Mouse (Mus musculus) ovary, postnatal 10 days (tissue): ENCODE measurements around the gene Parn.

Source experiments
- DNase-seq: peaks from one replicate; pipeline ENCODE4 v3.0.0; 2022; ENCODE audit warnings: low spot score

Gene Parn

DNA sequence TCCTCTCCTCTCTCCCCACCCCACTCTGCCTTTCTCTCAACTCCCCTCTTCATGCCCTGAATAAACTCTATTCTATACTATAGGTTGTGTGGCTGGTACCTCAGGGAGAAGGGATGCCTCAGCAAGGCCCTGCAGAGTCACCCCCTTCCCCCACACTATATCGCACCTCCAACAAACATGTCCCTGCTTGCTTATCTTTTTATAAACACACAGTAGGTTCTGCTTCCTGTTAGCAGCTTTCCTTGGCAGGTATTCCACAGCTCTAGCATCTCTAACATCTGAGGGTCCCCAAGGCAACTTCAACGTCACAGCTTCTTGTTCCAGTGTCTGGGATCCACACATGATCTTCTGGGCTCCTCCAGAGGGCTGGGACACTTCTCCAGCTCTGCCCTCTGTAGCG, 117.3 kb downstream of the Parn start:
- DNase-seq: no peak

DNA sequence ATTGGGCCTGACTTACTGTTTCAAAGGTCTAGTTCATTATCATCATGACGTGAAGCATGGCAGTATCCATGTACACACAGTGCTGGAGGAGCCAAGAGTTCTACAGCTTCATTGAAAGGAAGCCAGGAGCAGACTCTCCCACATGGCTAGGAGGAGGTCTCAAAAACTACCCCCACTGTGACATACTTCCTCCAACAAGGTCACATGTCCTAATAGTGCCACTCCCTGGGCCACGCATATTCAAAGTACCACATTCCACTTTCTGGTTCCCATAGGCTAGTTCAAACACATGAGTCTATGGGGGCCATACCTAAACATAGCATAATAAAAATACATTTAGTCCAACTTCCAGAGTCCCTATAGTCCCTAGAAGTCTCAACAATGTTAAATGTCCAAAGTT, 118.0 kb downstream of the Parn start:
- DNase-seq: no peak

DNA sequence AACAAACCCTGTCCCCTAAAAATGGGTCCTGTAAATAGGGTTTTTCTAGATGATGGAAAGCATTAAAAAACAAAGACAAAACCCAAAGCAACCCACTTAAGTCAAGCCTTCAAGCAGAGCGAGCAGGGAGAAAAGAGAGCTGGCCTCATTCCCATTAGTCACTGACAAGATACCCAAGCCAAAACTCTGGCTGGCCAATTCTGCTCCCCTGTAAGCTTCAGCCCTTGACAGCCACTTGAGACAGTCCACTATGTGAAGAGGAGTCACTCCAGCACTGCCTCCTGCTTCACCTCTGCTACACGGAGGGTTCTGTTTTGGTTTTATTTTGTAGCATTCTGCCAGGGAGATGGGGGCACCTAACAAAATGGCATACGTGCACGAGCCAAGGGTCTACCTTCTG, 126.2 kb downstream of the Parn start:
- DNase-seq: no peak

DNA sequence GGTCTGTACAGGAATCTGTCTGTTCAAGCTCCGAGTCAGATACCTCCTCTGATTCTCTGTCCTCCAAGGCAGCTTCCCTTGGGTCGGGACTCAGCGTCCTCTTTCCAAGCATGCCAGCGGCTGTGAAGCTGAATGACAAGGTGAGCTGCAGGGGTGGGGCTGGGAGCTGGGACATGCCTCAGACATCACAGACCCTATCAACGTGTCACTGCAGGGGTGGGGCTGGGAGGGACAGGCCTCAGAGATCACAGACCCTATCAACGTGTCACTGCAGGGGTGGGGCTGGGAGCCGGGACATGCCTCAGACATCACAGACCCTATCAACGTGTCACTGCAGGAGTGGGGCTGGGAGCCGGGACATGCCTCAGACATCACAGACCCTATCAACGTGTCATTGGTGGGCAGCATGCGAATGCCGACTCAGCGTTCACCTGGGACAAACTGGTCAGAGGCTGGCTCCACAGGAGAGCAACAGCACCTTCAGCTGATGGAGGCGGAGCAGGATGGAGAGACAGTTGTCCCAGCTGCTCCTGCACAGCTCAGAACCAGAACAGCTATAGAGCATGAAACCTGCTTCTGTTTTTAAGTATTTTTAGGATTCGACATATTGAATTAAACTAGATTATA, 126.7 kb downstream of the Parn start:
- no peak for DNase-seq

DNA sequence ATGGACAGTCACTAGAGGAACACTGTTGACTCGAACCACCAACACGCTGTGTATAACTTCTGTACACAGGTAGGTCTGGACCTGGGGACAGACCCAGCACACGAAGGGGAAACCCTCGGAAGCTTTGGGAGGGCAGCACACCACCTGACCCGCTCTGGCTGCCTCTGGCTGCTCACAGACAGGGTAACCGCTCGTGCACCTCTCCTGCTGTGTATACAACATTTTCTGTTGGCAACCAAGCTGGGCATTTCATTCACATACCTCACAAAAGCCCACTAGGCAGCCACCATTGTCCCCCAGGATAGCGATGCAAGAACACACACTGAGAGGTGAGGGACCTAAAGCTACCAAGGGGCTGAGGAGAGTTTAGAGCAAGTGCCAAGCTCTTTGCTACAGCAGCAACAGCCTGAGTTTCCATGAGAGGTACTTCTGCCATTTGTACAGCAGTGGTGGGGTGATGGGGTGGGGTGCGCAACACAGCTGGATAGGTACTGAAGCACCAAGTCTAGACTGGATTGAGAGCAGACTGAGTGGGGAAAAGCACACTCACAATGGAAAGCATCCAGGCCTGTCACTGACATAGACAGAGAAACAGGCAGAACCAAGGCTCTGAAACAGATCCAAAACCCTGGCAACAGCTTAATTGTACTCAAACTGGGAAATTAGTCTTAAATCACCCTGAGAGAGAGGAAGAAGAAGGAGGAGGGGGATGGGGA, 128.9 kb downstream of the Parn start:
- DNase-seq: no peak

DNA sequence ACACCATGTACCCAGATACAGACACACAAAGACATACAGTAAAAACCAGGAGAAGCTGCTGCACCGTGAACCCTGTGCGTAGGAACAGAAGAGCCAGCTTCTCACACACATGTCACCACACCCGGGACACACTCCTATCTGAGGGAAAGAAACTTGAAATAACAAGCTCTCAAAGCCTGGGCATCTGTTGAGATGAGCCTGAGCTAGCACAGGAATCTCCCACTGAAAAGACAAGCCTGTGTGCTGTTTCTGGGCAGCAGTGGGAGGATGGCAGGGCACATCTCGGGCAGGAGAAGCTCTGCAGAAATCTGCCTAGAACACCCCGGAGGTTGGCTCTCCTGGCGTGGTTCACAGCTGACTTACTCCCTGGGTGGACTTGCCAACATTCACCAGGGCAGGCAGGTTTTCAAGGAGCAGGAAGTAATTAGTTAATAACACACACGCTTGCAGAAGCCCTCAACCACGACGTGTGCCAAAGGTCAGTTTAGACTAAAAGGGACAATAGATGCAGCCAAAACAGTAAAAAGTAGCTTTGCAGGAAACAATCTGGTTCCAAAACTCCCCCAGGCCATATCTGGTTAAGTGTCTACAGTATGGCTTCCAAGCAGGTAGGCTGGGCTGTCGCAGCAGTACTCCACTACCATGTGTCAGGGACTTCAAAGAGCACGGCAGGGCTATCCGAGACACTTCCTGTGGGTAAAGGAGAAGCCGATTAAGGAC, 129.6 kb downstream of the Parn start:
- DNase-seq: no peak

DNA sequence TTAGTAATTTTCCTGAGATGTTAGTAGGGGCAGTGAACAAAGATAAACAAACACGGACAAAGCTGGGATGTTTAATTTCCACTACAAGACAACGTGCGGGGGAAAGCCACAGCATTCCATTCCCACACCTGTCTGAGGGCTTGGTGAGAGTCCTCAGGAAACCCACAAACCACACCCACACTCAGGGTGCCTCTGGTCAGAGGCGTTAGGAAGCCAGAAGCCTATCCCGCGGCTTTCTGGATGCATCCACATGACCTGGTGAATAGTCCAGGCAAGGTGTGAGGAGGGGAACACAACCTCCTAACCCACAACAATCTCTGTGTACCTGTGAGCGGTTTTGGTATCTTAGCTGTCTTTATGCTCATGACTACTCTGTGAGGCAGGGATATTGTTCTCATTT, 131.6 kb downstream of the Parn start:
- DNase-seq: no peak

DNA sequence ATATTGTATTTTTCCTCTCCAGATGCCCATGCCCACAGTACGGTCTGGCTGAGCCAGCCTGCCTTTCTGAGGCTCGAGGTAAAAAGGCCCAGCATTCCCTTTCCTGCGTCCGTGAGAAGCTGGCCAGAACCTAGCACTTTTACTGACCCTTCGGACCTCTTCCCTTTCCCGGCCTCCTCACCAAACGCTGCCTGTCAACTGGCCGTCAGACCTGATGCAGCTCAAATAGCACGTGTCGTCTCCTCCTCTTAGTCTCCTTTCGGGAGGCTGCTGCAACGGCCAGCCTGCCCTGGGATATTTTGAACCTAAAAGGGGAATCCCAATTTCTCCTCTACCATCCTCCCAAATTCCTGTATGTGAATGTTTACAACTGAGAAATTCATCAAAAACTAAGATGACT, 132.1 kb downstream of the Parn start:
- no peak for DNase-seq

DNA sequence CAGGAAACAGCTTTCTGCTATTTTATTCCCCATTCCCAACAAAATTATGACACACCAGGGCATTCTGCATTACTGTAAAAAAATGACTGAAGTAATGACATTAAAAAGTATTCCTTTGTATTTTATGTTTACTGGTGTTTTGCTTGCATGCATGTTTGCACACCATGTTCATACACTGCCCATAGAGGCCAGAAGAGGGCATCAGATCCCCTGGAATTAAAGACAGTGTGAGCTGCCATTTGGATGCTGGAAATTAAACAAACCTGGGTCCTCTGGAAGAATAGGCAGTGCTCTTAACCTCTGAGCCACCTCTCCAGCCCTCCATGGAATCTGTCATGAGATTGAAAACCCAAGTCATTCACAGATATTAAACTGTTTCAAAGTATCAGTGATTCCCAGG, 135.1 kb downstream of the Parn start:
- no peak for DNase-seq

DNA sequence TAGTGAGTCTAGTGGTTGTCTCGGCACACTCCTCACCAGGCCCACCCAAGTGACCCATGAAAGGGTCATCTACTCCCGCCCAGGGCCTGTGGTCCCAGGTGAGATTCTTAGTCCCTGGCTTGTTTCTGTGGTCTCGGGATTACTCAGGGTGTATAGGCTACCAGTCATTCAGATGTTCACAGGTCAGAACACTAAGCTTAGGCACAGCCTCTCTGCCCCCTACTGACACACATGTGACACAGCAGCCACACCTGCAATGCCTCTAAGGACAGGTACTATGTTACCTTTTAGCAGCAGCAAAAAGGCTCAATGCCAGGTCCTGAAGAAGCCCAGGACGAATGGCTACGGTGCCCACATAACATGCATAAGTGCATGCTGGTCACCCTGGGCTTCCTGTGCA, 136.7 kb downstream of the Parn start:
- DNase-seq: no peak

DNA sequence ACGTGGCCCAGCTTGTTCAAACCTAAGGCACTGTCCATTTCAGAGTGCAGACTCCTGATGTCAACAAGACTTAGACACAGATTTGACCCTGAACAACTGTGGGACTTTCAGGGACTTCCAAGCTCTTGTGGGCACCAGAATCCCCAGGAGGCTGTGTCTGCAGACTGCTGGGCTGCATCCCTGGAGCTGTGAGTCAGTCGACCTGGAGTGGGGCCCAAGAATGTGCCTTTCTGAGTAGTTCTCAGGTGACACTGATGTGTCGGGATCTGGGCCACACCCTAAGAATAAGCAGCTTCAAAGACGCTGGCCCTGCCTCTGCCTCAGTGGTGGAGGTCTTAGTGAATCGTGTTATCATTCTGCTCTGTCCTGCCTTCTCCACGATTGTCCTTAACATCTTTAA, 146.6 kb downstream of the Parn start:
- no peak for DNase-seq

DNA sequence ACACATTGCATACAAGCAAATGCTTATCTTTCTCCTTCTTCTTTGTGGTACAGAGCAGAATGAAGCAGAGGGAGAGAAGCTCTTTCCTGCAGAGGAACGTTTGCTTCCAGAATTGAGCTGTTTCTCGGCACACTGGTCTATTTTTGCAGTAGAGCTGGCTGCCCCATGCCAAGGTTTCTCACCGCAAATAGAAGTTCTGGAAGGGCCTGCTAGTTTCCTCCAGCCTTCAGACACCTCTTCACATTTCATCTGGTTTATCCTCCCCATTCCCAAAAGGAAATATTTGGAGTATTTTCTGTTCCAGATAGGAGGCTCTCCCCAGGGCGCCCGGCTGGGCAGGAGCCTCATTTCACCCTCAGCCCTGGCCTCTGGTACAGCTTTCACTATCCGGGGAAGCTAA, 147.7 kb downstream of the Parn start:
- no peak for DNase-seq

DNA sequence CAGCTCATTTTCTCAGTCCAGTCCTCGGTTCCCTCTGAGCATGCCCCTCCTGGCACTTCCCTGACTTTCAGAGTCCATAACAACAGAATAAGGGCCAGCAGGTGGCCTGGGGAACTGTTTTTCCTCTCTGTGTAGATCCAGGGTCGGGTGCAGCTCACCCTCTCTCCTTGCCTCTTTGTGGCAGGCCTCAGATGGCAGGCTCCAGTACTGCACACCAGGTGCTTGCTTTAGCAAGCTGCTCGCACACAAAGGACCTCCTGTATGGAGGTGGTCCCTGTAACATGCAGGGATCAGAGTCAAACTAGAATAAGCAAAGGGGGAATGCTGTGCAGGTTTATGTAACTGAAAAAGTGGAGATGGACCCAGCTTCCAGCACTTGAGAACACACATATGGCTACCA, 151.8 kb downstream of the Parn start:
- DNase-seq: no peak

DNA sequence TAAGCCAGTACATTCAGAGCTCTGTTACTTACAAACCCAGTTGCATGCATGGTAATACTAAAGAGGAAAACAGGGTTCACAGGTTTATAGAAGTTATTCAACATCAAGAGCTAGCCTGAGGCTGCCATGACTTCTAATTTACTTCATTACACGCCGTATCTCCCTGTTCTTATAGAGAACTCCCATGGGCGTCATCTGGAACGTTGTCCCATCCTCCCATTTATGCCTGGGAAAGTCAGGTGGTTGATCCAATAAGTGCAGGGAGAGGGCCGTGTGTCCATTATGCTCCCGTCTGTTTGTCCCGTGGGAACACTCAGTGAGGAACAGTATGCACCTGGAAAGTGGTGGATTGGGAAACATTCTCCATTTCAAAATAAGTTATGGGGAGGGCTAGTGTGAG, 152.4 kb downstream of the Parn start:
- no peak for DNase-seq

DNA sequence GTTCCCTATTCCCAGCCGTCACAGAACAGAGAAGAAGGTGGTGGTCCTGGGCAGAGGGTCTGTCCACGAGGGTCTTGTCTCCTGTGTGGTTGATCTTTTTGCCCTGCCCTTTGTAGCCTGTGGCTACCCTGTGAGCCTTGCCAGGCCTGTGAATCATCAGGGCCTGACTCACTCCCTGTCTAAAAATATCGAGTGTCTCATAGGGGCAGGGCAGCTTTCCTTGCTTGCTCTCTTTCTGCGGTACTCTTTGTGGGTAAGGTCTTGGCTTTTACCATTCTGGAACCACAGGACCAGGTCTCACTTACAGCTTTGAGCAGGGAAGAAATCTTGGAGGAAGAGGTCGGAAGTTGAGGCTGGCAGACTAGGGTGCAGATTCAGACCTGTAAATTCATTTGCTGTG, 162.9 kb downstream of the Parn start:
- no peak for DNase-seq

DNA sequence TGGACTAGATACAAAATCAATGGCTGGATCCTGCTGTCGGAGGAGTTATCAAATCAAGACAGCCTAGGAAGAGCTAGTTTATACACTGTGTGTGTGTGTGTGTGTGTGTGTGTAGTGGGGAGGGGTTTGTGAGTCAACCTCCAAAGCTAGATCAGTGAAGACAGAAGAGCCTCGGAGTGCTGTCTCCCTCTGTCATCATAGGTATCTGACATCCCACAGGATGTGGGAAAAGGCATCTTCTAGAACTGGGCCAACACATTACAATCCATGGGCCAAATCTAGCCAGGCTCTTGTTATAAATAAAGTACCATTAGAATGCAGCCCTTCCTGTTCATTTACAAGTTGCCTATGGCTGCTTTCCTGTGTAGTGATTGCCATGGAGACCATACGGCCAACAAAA, 163.5 kb downstream of the Parn start:
- DNase-seq: no peak

DNA sequence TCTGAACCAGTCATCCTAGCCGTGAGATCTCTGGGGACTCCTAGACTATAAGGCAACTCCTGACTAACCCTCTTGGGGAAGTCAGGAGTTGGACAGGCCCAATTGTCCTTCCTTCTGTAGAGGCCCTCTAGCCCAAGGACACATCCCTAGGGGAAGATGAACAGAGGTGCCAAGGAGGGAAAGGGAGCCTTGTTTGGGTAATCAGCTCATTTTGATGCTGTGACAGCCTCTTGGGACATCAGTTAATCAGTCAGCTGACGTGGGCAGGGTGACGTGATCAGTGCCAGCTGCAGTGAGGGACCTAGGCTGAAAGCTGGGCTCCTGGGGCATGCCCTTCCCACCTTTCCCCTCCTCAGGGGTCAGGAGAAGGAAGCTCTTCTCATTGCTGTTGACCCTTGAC, 169.0 kb downstream of the Parn start:
- DNase-seq: no peak

DNA sequence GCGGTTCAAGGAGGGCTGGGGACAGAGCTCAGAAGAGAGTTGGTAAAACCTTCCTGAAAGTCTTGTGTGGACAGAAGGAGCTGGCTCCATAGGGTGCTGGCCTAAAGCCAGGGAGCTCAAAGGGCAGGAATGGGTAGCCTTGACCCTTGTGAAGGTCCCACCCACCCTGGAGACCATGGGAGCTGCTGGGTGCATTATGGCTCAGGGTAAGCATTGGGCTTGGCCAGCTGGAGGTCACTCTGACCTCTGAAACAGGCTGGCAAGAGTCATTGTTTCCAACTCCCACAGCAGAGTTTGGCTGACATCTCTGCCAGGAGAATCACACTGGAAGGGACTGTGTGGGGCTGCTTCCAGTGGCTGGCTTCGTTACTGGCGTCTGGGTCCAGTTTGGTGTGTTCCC, 174.0 kb downstream of the Parn start:
- no peak for DNase-seq

DNA sequence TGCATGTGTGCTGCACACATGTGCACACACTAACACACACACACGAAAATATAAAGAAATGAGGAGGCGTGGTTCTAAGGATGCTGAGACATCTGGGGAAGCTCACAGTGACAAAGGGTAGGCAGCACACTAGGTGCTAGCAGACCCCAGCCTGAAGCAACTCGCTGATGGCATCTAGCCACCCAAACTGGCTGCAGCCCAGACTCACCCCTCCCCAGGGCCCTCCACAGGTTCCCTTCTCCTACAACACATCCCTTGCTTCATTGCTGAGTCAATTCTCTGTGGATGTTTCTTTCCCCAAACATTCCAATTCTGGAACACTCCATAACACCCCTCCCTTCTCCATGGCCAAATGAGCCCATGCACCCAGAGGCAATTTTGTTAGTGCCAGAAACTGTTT, 175.0 kb downstream of the Parn start:
- no peak for DNase-seq

DNA sequence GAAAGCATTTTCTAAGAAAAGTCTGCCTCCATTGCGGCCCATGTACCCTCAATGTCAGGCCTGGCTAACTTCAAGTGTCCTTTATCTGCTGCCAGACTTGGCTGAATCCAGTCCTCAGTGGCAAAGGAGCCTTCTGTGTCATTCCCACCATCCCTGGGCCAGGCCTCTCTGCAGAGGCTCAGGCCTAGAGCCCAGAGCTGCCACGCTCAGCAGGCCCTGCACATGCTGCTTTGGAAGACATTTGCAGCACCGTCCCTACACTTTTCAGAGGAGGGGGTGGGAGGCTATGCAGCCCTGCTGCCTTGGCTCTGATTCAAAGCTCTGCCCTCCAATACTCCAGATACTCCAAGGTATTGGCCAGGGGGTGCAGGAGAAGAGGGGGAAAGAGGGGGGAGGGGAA, 176.2 kb downstream of the Parn start:
- DNase-seq: no peak
